Mouse (Mus musculus): ENCODE results near the gene Lrfn5. TPM values are rescaled to one million over a fixed set of nuclear protein-coding genes. Genes with fewer than 3 reads are reported as not detected.

The Lrfn5 gene
- not detected in 2 replicates for polyA plus RNA-seq (2011; ENCODE audit: insufficient read depth, insufficient read length, low read depth, missing spikeins)

DNA sequence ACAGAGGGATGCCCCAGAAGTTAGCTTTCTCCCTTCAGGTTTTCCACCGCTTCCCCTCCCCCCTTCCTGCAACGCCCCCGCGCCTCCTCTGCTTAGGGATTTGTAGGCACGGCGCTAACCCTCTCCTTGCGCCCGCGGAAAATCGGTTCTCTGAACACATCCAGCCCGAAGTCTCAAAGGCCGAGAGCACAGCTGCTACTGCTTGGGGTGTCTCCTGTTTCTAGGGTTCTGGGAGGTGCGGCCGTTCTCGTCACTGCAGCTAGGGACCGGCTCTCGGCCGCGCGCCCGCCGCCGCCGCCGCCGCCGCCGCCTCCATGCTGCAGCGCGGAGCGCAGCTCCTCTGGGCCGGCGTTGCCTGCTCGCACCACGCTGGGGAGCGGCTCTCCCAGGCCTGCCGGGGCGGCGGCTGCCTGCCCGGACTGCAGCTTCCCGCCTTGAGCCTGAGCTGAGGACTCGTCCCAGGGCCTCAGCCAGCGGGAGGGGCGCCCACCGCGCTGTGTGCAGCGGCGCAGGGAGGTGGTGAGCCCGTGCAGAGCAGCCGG is at the start of gene Lrfn5:
Gene Lrfn5 (plus strand): TSS at position 322 of the 542 bp plus-strand sequence.
- H3K9me3 ChIP-seq (replicated peaks; ENCODE audit: control insufficient read depth, insufficient read depth, low read length, poor library complexity, severe bottlenecking), result no peaks in the 10 kb centered on the region
- no peaks in the 10 kb centered on the region for H3K36me3 ChIP-seq (ENCODE audit: control insufficient read depth, insufficient read depth, low read length, poor library complexity, severe bottlenecking)
- H3K9ac ChIP-seq (ENCODE audit: low read depth, poor library complexity, severe bottlenecking), result peak within 1 kb of the TSS; percentile 27
- H3K4me1 ChIP-seq (ENCODE audit: control insufficient read depth, insufficient read depth, low read length), result no peaks in the 10 kb centered on the region
- no peak for TF ChIP-seq POLR2A (IDR thresholded peaks at IDR 0.05; ENCODE audit: insufficient read depth, low read length)
- TF ChIP-seq CTCF (IDR thresholded peaks at IDR 0.05; ENCODE audit: low read depth, low read length), result no peak
- no peak for TF ChIP-seq EP300 (IDR thresholded peaks at IDR 0.05; ENCODE audit: insufficient read depth, low read depth, low read length)
- H3K27me3 ChIP-seq (ENCODE audit: control insufficient read depth, insufficient read depth, low read length, poor library complexity, severe bottlenecking), result peaks cover 7% of the 10 kb centered on the region; the same call in 1 of the 2 replicates
- H3K27ac ChIP-seq (ENCODE audit: insufficient read depth, low read length), result no peak within 1 kb of the TSS
- H3K4me3 ChIP-seq (ENCODE audit: low read depth, low read length), result peak within 1 kb of the TSS; percentile 97

DNA sequence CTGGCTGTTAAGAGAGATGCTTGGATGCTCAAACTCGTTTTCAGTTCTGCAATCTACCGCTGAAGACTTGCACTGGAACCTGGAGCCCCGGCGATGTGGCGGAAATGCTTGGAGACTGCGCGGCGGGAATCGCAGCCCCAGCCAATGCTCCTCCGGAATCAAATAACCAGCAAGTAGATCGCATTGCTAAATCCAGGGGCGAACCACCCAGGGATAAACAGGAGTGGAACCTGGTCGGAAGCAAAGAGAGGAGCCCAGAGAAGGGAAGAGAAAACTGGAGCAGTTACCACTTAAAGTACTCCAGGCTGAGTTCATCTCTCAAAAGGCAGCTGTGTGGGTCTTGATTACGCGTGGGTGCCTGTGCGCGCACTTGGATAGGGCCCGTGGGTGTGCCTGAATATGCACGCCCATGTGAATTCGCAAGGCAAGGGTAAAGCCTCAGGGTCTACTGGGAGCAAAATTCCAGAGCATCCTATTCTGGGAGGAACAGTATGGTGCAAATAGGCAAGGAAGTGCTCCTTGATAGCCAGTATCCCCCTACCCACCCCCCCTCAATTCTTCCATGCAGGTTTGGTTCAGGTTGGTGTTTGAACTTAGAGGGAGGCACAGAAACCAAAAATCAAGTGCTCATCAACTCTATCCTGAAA is 1.3 kb upstream of the Lrfn5 start:
- Histone ChIP-seq H3K4me3 (ENCODE audit: low read depth, low read length) (no peak overlapping the region), H3K9ac (ENCODE audit: low read depth, poor library complexity, severe bottlenecking) (no peak overlapping the region), H3K27me3 (ENCODE audit: control insufficient read depth, insufficient read depth, low read length, poor library complexity, severe bottlenecking) (peaks cover 7% of the 10 kb centered on the region; the same call in 1 of the 2 replicates), H3K9me3 (replicated peaks; ENCODE audit: control insufficient read depth, insufficient read depth, low read length, poor library complexity, severe bottlenecking) (no peaks in the 10 kb centered on the region), H3K4me1 (ENCODE audit: control insufficient read depth, insufficient read depth, low read length) (no peaks in the 10 kb centered on the region), H3K36me3 (ENCODE audit: control insufficient read depth, insufficient read depth, low read length, poor library complexity, severe bottlenecking) (no peaks in the 10 kb centered on the region), H3K27ac (ENCODE audit: insufficient read depth, low read length) (no peak overlapping the region)
- no peak for TF ChIP-seq CTCF (IDR thresholded peaks at IDR 0.05; ENCODE audit: low read depth, low read length)
- no peak for TF ChIP-seq POLR2A (IDR thresholded peaks at IDR 0.05; ENCODE audit: insufficient read depth, low read length)
- TF ChIP-seq EP300 (IDR thresholded peaks at IDR 0.05; ENCODE audit: insufficient read depth, low read depth, low read length), result no peak

DNA sequence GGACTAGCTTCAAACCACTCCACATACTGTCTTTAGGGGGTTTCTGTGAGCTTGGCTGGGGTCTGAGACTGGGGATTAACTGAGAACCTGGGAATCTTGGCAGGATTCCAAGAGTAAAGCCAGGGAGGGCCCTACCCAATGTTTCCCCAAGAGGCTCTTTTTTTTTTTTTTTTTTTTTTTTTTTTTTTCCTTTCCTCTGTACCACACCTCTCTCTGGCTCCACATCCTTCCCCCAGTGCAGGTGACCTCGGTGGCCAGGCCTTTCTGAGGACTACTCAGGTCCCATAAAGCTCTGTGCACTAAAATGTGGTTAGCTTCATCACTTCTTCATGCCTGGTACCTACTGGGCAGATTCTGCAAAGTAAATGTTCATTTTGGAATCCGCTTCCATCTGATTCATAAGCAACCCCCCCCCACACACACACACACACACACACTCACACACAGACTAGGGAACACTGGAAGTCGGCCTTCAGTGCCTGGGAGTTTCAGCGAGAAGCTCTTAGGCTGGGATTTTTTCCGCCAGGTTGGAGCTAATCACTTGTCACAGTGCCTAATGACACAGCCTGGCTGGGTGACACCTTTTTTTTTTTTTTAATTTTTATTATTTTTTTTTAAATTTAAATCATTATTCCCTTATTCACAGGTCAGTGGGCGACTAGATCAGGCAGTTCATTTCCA is 662 bp upstream of the Lrfn5 start:
- no peaks in the 10 kb centered on the region for H3K9me3 ChIP-seq (replicated peaks; ENCODE audit: control insufficient read depth, insufficient read depth, low read length, poor library complexity, severe bottlenecking)
- TF ChIP-seq EP300 (IDR thresholded peaks at IDR 0.05; ENCODE audit: insufficient read depth, low read depth, low read length), result no peak
- no peak for TF ChIP-seq CTCF (IDR thresholded peaks at IDR 0.05; ENCODE audit: low read depth, low read length)
- no peak for TF ChIP-seq POLR2A (IDR thresholded peaks at IDR 0.05; ENCODE audit: insufficient read depth, low read length)
- H3K27me3 ChIP-seq (ENCODE audit: control insufficient read depth, insufficient read depth, low read length, poor library complexity, severe bottlenecking), result peaks cover 7% of the 10 kb centered on the region; the same call in 1 of the 2 replicates
- H3K27ac ChIP-seq (ENCODE audit: insufficient read depth, low read length), result no peak overlapping the region
- peak overlapping the region; percentile 27 for H3K9ac ChIP-seq (ENCODE audit: low read depth, poor library complexity, severe bottlenecking)
- H3K36me3 ChIP-seq (ENCODE audit: control insufficient read depth, insufficient read depth, low read length, poor library complexity, severe bottlenecking), result no peaks in the 10 kb centered on the region
- no peaks in the 10 kb centered on the region for H3K4me1 ChIP-seq (ENCODE audit: control insufficient read depth, insufficient read depth, low read length)
- peak overlapping the region; percentile 97 for H3K4me3 ChIP-seq (ENCODE audit: low read depth, low read length)

DNA sequence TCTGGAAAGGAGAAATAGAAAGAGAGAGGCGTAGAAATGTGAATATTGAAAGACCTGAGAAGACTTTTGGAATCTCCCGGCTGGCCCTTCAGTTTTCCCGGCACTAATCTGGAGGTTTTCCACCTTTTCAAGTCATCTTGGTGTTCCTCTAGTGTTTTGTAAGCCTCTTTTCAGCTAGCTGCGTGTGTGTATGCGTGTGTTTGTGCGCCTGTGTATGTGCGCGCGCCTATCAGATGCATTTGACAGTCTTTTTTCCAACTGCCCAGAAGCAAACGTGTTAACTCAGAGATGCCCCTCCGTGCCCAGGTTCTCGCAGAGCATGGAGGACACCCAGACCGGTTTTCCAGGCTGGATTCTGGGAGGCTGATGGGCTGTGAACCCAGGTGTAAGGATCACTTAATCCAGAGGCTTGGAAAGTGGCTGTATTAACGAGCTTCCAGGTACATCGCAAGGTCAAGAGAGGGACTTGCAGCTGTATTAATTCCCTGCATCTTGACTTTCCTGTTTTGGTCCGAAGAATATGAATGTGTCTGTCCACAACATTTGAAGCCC is 757 bp downstream of the Lrfn5 start:
- peaks cover 7% of the 10 kb centered on the region; the same call in 1 of the 2 replicates for H3K27me3 ChIP-seq (ENCODE audit: control insufficient read depth, insufficient read depth, low read length, poor library complexity, severe bottlenecking)
- no peaks in the 10 kb centered on the region for H3K4me1 ChIP-seq (ENCODE audit: control insufficient read depth, insufficient read depth, low read length)
- TF ChIP-seq EP300 (IDR thresholded peaks at IDR 0.05; ENCODE audit: insufficient read depth, low read depth, low read length), result no peak
- TF ChIP-seq POLR2A (IDR thresholded peaks at IDR 0.05; ENCODE audit: insufficient read depth, low read length), result no peak
- TF ChIP-seq CTCF (IDR thresholded peaks at IDR 0.05; ENCODE audit: low read depth, low read length), result no peak
- H3K27ac ChIP-seq (ENCODE audit: insufficient read depth, low read length), result no peak overlapping the region
- no peak overlapping the region for H3K9ac ChIP-seq (ENCODE audit: low read depth, poor library complexity, severe bottlenecking)
- H3K4me3 ChIP-seq (ENCODE audit: low read depth, low read length), result no peak overlapping the region; the same call in 1 of the 2 replicates
- H3K36me3 ChIP-seq (ENCODE audit: control insufficient read depth, insufficient read depth, low read length, poor library complexity, severe bottlenecking), result no peaks in the 10 kb centered on the region
- no peaks in the 10 kb centered on the region for H3K9me3 ChIP-seq (replicated peaks; ENCODE audit: control insufficient read depth, insufficient read depth, low read length, poor library complexity, severe bottlenecking)

DNA sequence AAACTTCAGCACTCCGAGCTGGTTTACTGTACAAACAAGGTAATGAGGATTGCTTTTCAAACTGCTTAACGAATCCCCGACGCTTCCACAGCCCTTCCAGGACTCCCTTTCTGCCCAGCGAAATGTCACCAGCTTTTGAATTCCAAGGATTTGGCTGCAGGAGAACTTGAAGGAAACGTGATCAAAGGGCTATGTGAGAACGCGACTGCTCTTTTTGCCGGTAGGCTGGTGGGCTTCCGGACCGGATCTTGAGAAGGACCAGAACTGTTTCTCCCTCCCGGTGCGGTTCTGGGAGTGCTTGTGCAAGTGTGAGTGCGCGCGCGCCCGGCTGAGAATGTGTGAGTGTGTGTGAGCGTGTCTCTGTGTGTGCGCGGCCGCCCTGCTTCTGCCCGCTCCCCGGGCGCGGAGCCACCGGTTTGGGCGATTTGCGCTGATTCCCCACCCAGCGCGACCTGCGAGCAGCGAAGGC is 1.3 kb downstream of the Lrfn5 start:
- Histone ChIP-seq H3K4me3 (ENCODE audit: low read depth, low read length) (peak overlapping the region; percentile 37), H3K27ac (ENCODE audit: insufficient read depth, low read length) (no peak overlapping the region), H3K4me1 (ENCODE audit: control insufficient read depth, insufficient read depth, low read length) (no peaks in the 10 kb centered on the region), H3K27me3 (ENCODE audit: control insufficient read depth, insufficient read depth, low read length, poor library complexity, severe bottlenecking) (peaks cover 7% of the 10 kb centered on the region; the same call in 1 of the 2 replicates), H3K9ac (ENCODE audit: low read depth, poor library complexity, severe bottlenecking) (no peak overlapping the region), H3K36me3 (ENCODE audit: control insufficient read depth, insufficient read depth, low read length, poor library complexity, severe bottlenecking) (no peaks in the 10 kb centered on the region), H3K9me3 (replicated peaks; ENCODE audit: control insufficient read depth, insufficient read depth, low read length, poor library complexity, severe bottlenecking) (no peaks in the 10 kb centered on the region)
- no peak for TF ChIP-seq POLR2A (IDR thresholded peaks at IDR 0.05; ENCODE audit: insufficient read depth, low read length)
- no peak for TF ChIP-seq EP300 (IDR thresholded peaks at IDR 0.05; ENCODE audit: insufficient read depth, low read depth, low read length)
- no peak for TF ChIP-seq CTCF (IDR thresholded peaks at IDR 0.05; ENCODE audit: low read depth, low read length)

Measured in ES-Bruce4 (cell line).